Mouse (Mus musculus) midbrain, embryonic 13.5 days (tissue): ENCODE data around the gene Gimap8. TPM values are rescaled to one million over a fixed set of nuclear protein-coding genes. Genes with fewer than 3 reads are reported as not detected.

Experiments used
- ATAC-seq: fragments of 200-750 bp; cut with Nextera tagmentation; 2 replicates; pipeline ENCODE4 v1.8.0; 2017; ENCODE audit warnings: mild to moderate bottlenecking, moderate TSS enrichment, moderate library complexity
- H3K27ac ChIP-seq: fragments of 300-500 bp; sonication (generic); 2 replicates; pipeline ENCODE4 v1.5.1; 2015; ENCODE audit warnings: inconsistent platforms, mild to moderate bottlenecking, moderate library complexity
- H3K27me3 ChIP-seq: fragments of 300-500 bp; sonication (generic); 2 replicates; pipeline ENCODE4 v1.6.1; 2015; ENCODE audit warnings: mild to moderate bottlenecking, inconsistent platforms
- H3K36me3 ChIP-seq: fragments of 300-500 bp; sonication (generic); 2 replicates; pipeline ENCODE4 v1.6.1; 2015; ENCODE audit warnings: mild to moderate bottlenecking, inconsistent platforms
- H3K4me1 ChIP-seq: fragments of 300-500 bp; sonication (generic); replicated peaks from 2 replicates; pipeline ENCODE4 v1.6.1; 2015; ENCODE audit warnings: inconsistent platforms
- H3K4me2 ChIP-seq: fragments of 300-500 bp; sonication (generic); replicated peaks from 2 replicates; pipeline ENCODE4 v1.6.1; 2015; ENCODE audit warnings: moderate library complexity, mild to moderate bottlenecking, inconsistent platforms
- H3K4me3 ChIP-seq: fragments of 300-500 bp; sonication (generic); replicated peaks from 2 replicates; pipeline ENCODE4 v1.5.1; 2015; ENCODE audit warnings: mild to moderate bottlenecking, inconsistent platforms
- H3K9ac ChIP-seq: fragments of 300-500 bp; sonication (generic); replicated peaks from 2 replicates; pipeline ENCODE4 v1.6.1; 2015; ENCODE audit warnings: mild to moderate bottlenecking, inconsistent platforms
- H3K9me3 ChIP-seq: fragments of 300-500 bp; sonication (generic); 2 replicates; pipeline ENCODE4 v1.6.1; 2016; ENCODE audit warnings: mild to moderate bottlenecking, inconsistent platforms
- WGBS: fragments of 180-500 bp; shearing (Covaris S2); methylation state at CpG from one replicate; pipeline ENCODE4 v1.1.7; 2015; 5-methylcytosine and 5-hydroxymethylcytosine counted together
- polyA plus RNA-seq: library from polyadenylated mRNA; unstranded; fragments of >200 nt; fragmentation: Nextera tagmentation; extraction: Ambion mirVana; gene quantifications from 2 replicates; pipeline ENCODE4 v1.2.1, GENCODE M21; 2015

Gimap8 gene
- polyA plus RNA-seq, 1 experiment from 2014 or later: 0.46 TPM

GRCm38 (mm10) chr6:48674291-48675058 is 27.4 kb downstream of the Gimap8 start:
- Histone ChIP-seq H3K27me3 (no peaks in the 10 kb centered on the region), H3K4me1 (peaks cover 9% of the 10 kb centered on the region; the same call in 1 of the 2 replicates), H3K9ac (no peak overlapping the region), H3K36me3 (no peaks in the 10 kb centered on the region), H3K4me3 (no peak overlapping the region), H3K9me3 (no peaks in the 10 kb centered on the region), H3K27ac (no peak overlapping the region), H3K4me2 (no peak overlapping the region)
- ATAC-seq: no peak
- WGBS: 94% methylated on average over 9 of the region's 9 CpGs

GRCm38 (mm10) chr6:48675400-48675930 is 28.4 kb downstream of the Gimap8 start:
- 48% methylated on average over 10 of the region's 10 CpGs for WGBS
- Histone ChIP-seq H3K4me2 (peak overlapping the region; percentile 23; the same call in 1 of the 2 replicates), H3K27ac (no peak overlapping the region), H3K9ac (no peak overlapping the region), H3K27me3 (no peaks in the 10 kb centered on the region), H3K4me1 (peaks cover 9% of the 10 kb centered on the region; the same call in 1 of the 2 replicates), H3K36me3 (no peaks in the 10 kb centered on the region), H3K4me3 (no peak overlapping the region), H3K9me3 (no peaks in the 10 kb centered on the region)
- ATAC-seq: no peak

- H3K9ac ChIP-seq: no peak within 1 kb of the TSS
- H3K9me3 ChIP-seq: no peaks in the 10 kb centered on the region
- H3K4me1 ChIP-seq: peaks cover 9% of the 10 kb centered on the region; the same call in 1 of the 2 replicates
- H3K27ac ChIP-seq: no peak within 1 kb of the TSS
- 20% methylated on average over 13 of the region's 13 CpGs for WGBS
- H3K36me3 ChIP-seq: no peaks in the 10 kb centered on the region
- no peak for ATAC-seq
- no peak within 1 kb of the TSS for H3K4me3 ChIP-seq
- no peaks in the 10 kb centered on the region for H3K27me3 ChIP-seq
- H3K4me2 ChIP-seq: peak within 1 kb of the TSS; percentile 23; the same call in 1 of the 2 replicates
These were observed 29.2 kb downstream of the Gimap8 start, which contains the start of gene Gimap9 for GRCm38 (mm10) chr6:48675931-48676859. TSS of gene Gimap9 (plus strand) at chr6:48676129.

- Histone ChIP-seq H3K4me2 (no peak overlapping the region), H3K9ac (no peak overlapping the region), H3K4me3 (no peak overlapping the region), H3K27ac (no peak overlapping the region), H3K9me3 (no peaks in the 10 kb centered on the region), H3K36me3 (no peaks in the 10 kb centered on the region), H3K4me1 (peaks cover 9% of the 10 kb centered on the region; the same call in 1 of the 2 replicates), H3K27me3 (no peaks in the 10 kb centered on the region)
- ATAC-seq: no peak
- WGBS: 84% methylated on average over 5 of the region's 5 CpGs
These were observed 29.9 kb downstream of the Gimap8 start for GRCm38 (mm10) chr6:48676860-48677415.

GRCm38 (mm10) chr6:48677492-48678345 is 30.7 kb downstream of the Gimap8 start:
- H3K4me2 ChIP-seq: no peak overlapping the region
- H3K27me3 ChIP-seq: no peaks in the 10 kb centered on the region
- ATAC-seq: no peak
- WGBS: 94% methylated on average over 17 of the region's 17 CpGs
- peaks cover 9% of the 10 kb centered on the region; the same call in 1 of the 2 replicates for H3K4me1 ChIP-seq
- H3K4me3 ChIP-seq: no peak overlapping the region
- no peak overlapping the region for H3K9ac ChIP-seq
- H3K36me3 ChIP-seq: no peaks in the 10 kb centered on the region
- no peaks in the 10 kb centered on the region for H3K9me3 ChIP-seq
- H3K27ac ChIP-seq: no peak overlapping the region

GRCm38 (mm10) chr6:48678391-48678790 is 31.4 kb downstream of the Gimap8 start:
- H3K4me3 ChIP-seq: no peak overlapping the region
- no peaks in the 10 kb centered on the region for H3K36me3 ChIP-seq
- no peaks in the 10 kb centered on the region for H3K9me3 ChIP-seq
- peaks cover 9% of the 10 kb centered on the region; the same call in 1 of the 2 replicates for H3K4me1 ChIP-seq
- H3K4me2 ChIP-seq: no peak overlapping the region
- ATAC-seq: no peak
- H3K27me3 ChIP-seq: no peaks in the 10 kb centered on the region
- WGBS: 86% methylated on average over 4 of the region's 4 CpGs
- no peak overlapping the region for H3K9ac ChIP-seq
- H3K27ac ChIP-seq: no peak overlapping the region

GRCm38 (mm10) chr6:48679701-48680100 is 32.7 kb downstream of the Gimap8 start:
- H3K4me1 ChIP-seq: peaks cover 9% of the 10 kb centered on the region; the same call in 1 of the 2 replicates
- WGBS: 86% methylated on average over 6 of the region's 6 CpGs
- no peak for ATAC-seq

GRCm38 (mm10) chr6:48680421-48680820 is 33.4 kb downstream of the Gimap8 start:
- no peak for ATAC-seq
- Histone ChIP-seq H3K9ac (no peak overlapping the region), H3K27ac (no peak overlapping the region), H3K4me2 (no peak overlapping the region), H3K4me1 (peaks cover 9% of the 10 kb centered on the region; the same call in 1 of the 2 replicates), H3K9me3 (no peaks in the 10 kb centered on the region), H3K27me3 (no peaks in the 10 kb centered on the region), H3K4me3 (no peak overlapping the region), H3K36me3 (no peaks in the 10 kb centered on the region)
- 80% methylated on average over 5 of the region's 5 CpGs for WGBS

More at GRCm38 (mm10) chr6:48679701-48680100, 32.7 kb downstream of the Gimap8 start:
- no peak overlapping the region for H3K4me2 ChIP-seq
- H3K36me3 ChIP-seq: no peaks in the 10 kb centered on the region
- H3K9ac ChIP-seq: no peak overlapping the region
- H3K4me3 ChIP-seq: no peak overlapping the region
- H3K27ac ChIP-seq: no peak overlapping the region
- H3K9me3 ChIP-seq: no peaks in the 10 kb centered on the region
- no peaks in the 10 kb centered on the region for H3K27me3 ChIP-seq

- WGBS: 81% methylated on average over 3 of the region's 3 CpGs
- no peaks in the 10 kb centered on the region for H3K27me3 ChIP-seq
- no peak overlapping the region for H3K9ac ChIP-seq
- H3K27ac ChIP-seq: no peak overlapping the region
- H3K4me3 ChIP-seq: no peak overlapping the region
- H3K9me3 ChIP-seq: no peaks in the 10 kb centered on the region
- H3K4me2 ChIP-seq: no peak overlapping the region
- no peaks in the 10 kb centered on the region for H3K4me1 ChIP-seq
- ATAC-seq: no peak
- H3K36me3 ChIP-seq: no peaks in the 10 kb centered on the region
These were observed 34.5 kb downstream of the Gimap8 start for GRCm38 (mm10) chr6:48681472-48682090.

- Histone ChIP-seq H3K9me3 (no peaks in the 10 kb centered on the region), H3K27ac (no peak overlapping the region), H3K4me3 (no peak overlapping the region), H3K4me1 (no peaks in the 10 kb centered on the region), H3K36me3 (no peaks in the 10 kb centered on the region), H3K27me3 (no peaks in the 10 kb centered on the region), H3K9ac (no peak overlapping the region), H3K4me2 (no peak overlapping the region)
- ATAC-seq: no peak
- WGBS: 78% methylated on average over 4 of the region's 4 CpGs
These were observed 35.2 kb downstream of the Gimap8 start for GRCm38 (mm10) chr6:48682271-48682670.
